Mouse (Mus musculus) gonadal fat pad, adult 2 months (tissue): ENCODE measurements around the gene Ifi27. TPM values are rescaled to one million over a fixed set of nuclear protein-coding genes. Genes with fewer than 3 reads are reported as not detected.
A peak's percentile ranks its signal among the peaks of the same experiment; 100 is the strongest.
"Not testable (repeated sequence)": the region's sequence is repeated elsewhere in the genome, so short reads cannot be mapped to it uniquely, and the experiment has no call there.

Experiments used
- DNase-seq: peaks from one replicate; pipeline ENCODE4 v3.0.0-alpha.2; 2012; ENCODE audit warnings: low read depth
- polyA plus RNA-seq: library from polyadenylated mRNA; depleted of rRNA; stranded (reverse); fragments of >200 nt; gene quantifications from 2 replicates; pipeline ENCODE4 v1.2.3, GENCODE M21; 2012; rRNA removed

The Ifi27 gene
- polyA plus RNA-seq, result 378 and 701 TPM in 2 replicates

DNA sequence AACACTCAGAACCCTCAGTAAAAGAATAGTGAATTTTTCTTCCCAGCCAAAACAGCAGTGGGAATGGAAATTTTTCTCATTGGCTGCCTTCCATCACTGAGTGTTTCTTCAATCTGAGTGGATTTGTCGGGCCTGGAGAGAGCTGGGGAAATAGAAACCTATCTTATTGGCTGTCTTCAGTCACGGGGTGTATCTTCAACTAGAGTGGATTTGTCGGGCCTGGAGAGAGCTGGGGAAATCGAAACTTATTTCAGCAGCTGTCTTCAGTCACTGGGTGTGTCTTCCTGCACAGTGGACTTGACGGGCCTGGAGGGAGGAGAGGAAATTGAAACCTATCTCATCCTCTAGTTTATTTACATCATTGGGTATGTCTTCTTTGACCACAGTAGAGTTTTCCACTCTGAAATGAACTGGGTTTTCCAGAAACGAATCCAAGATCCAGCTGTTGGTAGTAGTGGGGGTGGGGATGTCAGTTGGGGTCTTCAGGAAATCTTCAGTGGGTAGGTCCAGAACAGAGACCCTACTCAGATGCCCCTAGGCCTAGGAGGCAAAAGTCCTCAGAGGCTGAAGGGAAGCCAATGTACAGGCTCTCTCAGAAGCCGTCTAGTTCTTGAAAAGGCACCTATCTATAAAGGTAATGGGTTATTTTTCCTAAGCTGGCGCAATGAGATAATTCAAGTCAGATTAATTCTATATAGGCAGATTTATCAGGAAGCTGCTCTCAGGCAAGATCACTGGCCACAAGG lies at the start of gene Ifi27:
Gene Ifi27 (plus strand): TSS at position 226 of the 746 bp plus-strand sequence.
- DNase-seq, result no peak

DNA sequence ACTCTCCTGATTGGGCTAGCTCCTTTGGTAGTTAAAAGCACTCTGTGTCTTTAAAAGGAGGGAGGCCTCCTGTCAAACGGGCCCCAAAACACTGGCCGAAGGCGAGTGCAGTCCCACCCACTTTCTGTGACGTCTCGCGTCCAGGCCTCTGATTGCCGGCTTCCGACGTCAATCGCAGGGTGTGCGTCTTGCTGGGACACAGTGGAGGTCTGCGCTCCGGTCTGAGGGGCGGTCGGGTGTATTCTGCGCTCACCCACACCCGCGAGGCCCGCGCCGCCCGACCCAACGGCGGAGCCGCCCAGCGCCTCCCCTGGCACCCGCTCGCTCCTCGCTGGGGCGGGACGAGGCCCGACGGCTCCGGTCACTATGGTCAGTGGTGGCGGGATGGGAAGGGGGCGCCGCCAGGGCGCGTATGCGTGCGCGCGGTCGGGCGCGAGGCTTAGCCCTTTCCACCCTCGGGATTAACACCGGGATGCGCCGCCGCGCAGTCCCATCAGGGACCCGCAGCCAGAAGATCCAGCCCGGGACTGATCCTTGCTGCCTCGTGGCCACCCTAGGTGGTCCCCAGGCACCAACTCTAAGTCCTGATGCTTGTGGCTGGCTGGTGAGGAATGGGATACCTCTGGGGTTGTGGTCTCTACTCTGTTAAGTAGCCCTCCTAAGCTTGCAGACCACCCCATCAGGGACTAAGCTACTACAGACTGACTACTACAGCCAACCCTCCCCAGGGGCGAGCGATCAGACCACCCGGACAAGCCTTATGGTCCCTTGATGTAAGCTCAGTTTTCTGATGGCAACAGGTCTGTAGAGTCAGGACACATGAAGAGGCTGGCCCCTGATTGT lies 45.3 kb upstream of the Ifi27 start, which contains the start of gene Otub2:
Gene Otub2 (plus strand): TSS at position 178 of the 843 bp plus-strand sequence.
- DNase-seq, result peak; percentile 69

DNA sequence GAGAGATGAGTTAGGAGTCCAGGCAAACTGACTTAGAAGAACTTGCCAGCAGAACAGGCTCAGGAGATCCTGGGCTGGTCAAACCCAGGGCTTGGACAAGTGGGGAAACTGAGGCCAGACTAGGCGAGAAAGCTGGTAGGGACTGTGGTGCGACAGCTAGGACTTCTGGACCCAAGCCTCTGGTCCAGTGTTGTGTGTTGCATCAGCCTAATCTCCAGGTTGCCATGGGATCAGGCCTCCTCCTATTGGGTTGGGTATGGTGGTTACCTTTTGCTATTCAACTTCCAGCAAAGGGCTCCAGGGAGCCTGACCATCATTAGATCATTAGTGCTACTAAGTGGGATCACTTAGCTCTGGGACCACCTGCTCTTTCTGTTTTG lies 44.7 kb upstream of the Ifi27 start:
- no peak for DNase-seq

DNA sequence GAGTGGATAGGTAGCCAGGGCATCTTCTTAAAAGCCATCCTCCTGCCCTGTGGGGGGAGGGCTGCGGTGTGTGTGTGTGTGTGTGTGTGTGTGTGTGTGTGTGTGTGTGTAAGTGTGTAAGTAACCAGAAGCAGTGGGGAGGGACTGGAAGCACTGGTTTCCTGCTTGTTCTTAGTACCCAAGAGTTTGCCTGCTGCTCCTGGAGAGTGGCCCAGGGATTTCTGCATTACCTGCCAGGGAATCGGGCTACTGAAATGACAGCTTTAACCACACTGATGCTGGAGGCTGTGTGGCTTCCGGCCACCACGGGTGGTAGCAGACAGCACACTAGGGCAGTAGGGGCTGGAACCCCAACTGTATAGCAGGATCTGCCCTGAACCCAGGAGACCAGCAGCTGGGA lies 44.0 kb upstream of the Ifi27 start:
- no peak for DNase-seq

DNA sequence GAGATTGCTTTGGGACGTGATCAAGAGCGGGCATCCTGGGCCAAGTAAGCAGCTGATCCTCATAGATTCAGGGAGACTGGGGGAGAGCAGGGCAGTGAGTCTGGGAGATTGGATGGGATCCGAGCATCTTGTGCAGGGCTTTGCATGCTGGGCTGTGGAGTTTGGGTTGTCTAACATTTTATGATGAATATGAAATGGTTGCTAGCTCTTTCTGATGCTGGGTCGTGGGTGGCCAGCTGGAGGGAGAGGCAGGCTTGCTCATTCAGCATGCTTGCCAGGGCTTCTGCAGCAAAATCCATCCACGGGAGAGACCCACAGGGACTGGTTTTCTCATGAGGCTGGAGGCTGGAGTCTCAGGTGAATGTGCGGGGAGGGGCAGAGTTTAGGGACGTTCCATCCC lies 42.9 kb upstream of the Ifi27 start:
- no peak for DNase-seq

DNA sequence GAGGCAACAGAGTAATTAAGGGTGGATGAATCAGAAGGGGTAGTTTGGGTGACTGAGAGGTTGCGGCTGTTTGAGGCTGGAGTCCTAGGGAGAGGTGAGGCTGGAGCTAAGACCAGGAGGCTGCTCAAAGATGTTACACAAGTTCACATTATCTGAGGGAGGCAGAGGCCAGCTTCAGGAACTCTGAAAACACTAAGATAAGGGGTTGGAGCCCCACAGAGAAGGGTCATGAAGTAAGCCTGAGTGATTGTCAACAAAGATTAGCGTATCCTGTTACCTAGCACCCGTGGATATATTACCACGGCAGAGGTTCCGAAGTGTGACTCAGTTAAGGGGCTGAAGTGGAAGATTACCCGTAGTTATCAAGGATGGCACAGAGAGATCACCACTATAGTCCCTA lies 40.5 kb upstream of the Ifi27 start:
- DNase-seq, result no peak

DNA sequence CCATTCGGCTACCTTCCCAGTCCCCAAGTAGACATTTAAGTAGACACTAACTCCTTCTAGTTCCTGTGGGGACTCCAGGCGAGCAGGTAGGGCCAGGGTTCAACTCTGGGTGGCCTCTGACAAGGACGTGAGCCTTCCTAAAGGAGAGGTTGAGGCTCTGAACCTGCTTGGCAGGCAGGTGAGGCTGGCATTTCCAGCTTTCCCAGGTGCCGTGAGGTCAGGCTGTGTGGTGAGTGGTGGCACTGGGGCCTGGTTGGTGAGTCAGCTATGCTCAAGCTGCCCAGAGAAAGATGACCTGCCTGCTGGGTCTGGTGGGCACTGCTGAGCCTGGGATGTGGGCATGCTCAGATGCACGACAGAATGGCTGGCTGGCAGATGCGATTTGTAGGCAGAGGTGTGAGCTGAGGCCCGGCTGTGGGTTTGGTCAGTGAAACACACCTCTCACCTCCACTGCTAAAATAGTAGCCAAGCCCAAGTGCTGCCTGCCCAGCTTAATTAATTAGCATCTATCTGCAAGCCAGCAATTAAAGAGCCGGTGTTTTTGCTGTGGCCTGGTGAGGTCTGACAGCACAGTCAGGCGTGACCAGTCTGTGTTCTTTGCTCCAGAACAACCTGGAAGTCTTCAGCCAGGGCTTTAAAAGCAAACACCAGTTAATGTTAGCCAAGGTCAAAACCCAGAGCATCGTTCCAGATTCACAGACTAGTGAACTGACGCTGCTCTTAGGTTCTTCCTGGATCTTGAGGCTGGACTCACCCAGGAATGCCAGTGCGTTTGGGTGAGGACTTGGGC lies 38.3 kb upstream of the Ifi27 start:
- no peak for DNase-seq

DNA sequence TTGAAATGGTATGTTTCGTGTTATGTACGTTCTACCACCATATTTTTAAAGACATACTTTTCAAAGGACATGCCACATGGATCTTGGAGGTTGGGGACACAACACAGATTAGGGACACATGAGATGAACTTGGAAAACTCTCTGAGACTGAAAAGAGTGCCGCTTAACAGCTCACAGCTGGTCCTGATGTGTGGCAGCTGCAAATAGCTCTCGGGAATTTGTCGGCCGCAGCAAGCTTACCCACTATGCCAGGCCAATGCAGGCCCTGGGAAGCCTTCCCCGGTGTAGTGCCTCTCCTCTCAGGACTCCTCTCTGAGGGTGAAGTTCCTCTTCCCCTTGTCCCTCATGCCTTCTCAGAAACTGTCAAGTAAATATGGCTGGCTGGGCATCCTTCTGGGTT lies 37.3 kb upstream of the Ifi27 start:
- no peak for DNase-seq

DNA sequence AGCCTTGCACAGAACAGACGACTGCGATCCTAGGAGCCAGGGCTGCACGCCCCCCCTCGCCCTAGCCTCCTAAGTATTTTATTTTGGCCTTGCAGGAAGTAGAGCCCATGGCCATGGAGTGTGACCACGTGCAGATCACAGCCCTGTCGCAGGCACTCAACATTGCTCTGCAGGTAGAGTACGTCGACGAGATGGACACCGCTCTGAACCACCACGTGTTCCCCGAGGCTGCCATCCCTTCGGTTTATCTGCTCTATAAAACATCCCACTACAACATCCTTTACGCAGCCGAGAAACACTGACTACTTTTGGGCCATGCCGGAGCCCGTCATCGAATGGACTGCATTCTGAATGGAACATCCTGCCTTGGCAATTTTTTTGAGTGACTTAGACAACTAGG lies 29.9 kb upstream of the Ifi27 start:
- no peak for DNase-seq

DNA sequence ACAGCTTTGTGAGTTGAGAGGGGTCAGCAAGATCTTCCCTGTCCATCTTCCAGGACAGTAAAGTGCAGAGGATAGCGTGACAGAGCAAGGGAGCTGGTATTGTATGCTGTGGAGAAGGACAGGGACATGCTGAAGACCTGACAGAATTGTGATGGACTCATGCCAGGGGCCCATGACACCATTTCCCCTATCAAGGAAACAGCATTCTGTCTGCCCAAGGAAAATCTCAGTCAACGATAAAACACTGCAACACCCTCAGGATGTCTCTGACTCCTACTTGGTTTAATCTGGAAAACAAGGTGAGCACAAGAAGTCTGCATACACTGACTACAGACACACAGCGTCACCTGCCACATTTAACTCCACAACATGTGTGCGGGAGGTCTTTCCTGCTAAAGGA lies 26.3 kb upstream of the Ifi27 start, which contains the start of gene 9330161L09Rik:
Gene 9330161L09Rik (minus strand): TSS at position 101 of the 400 bp plus-strand sequence.
- no peak for DNase-seq

DNA sequence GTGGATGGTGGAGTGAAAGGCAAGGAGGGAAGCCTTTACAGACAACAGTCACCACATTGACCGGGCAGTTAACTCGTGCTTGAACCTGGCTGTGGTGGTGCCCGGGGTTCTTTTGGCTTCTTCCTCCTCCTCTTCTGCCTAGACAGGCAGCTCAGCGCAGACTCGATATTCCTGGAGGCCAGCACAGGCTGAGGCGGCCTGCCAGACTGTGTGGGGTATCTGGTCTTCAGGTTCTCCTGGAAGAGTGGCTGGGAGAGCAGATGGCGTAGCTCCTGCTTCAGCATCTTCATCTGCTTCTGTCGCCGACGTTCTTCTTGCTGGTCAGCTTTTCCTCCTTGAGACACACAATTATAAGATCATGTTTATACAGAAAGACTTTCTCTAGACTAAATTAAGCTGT lies 25.9 kb upstream of the Ifi27 start:
- no peak for DNase-seq

DNA sequence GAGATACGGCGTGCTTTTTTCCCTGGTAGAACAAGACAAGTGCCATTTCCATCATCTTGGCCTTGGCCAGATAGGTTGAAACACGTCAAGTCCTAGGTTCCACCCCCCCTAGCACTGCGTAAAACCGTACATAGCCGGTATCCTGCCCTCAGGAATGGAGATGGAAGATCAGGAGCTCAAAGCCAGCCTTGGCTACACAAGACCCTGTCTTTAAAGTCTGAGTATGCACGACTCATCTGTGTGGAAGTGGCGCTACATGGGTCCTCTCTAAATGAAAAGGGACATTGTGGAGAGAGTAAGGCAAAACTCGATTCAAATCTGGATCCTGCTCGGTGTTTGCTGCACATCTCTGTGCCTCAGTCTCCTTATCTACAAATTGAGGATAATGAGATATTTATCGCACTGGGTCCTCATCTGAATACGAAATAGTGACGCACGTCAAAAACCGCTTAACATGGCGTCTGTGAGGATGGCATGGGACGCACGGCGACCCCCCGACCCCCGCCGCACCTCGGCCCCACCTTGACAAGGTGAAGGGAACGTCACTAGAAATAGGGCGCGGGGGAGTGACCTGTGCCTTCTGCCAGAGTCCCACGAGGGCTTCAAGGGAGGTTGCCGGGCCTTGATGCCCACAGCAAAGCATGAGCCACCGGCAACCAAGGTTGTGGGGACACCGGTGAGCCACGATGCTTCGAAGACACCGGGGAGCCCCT lies 8.8 kb upstream of the Ifi27 start:
- DNase-seq, result no peak

DNA sequence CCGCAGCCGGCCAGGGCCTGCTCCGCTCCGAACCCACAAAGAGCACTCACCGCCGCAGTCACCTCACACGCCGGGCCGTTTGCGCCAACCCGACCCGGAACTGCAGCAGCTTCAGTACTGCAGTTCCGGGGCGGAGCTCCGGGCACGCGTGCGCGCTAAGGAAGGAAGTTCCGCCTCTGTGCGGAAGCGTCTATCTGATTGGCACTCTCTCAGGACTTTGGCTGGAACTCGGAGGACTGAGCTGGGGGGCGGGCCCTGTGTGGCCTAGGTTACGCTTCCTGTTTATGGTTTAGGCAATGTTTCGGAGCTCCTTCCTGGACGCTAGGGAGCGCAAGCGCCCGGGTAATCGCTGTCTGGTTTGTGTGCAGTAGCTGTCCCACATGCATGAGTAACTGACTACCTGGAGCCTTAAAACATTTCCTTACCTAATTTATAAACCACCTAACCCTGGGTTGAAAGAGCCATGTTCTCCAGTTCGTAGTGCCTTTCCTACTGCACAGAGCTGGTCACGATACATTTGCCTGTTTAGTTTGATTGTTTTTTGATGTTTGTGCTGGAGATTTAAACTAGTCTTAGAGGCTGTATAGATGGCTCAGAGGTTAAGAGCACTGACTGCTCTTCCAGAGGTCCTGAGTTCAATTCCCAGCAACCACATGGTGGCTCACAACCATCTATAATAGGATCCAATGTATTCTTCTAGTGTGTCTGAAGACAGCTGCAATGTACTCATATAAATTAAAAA lies 8.1 kb upstream of the Ifi27 start, which contains the start of gene Ddx24:
Gene Ddx24 (minus strand): TSS at position 102 of the 742 bp plus-strand sequence.
- peak; percentile 75 for DNase-seq

DNA sequence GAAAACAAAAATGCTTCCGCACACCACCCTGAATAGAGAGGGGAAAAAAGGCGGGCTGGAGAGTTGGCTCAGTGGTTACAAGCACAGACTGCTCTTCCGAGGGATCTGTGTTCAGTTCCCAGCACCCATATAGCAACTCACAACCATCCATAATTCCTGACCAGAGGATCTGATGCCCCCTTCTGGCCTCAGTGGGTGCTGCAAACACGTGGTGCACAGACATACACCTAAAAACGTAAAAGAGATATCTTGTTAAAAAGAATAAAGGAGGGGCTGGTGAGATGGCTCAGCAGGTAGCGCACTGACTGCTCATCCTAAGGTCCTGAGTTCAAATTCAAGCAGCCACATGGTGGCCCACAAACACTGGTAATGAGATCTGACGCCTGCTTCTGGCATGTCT lies 7.3 kb upstream of the Ifi27 start:
- no peak for DNase-seq

DNA sequence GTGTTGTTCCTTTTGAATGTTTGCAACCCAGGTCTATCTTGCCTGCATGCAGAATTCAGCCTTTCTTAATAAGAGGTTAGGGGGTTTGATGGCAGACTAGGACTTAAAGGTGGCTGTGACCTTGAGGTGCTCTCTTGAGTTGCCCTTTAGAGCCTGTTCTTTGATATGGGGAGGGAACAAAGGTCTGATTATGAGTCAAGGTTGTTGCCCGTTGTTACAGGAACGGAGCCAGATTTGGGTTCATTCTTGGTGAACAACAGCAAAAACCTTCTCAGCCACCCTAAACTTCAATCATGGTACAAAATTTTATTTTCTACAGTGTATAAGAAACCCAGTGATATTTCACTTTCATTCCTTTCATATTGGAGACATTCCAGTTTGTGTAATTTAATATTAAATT lies 581 bp upstream of the Ifi27 start:
- DNase-seq, result no peak

DNA sequence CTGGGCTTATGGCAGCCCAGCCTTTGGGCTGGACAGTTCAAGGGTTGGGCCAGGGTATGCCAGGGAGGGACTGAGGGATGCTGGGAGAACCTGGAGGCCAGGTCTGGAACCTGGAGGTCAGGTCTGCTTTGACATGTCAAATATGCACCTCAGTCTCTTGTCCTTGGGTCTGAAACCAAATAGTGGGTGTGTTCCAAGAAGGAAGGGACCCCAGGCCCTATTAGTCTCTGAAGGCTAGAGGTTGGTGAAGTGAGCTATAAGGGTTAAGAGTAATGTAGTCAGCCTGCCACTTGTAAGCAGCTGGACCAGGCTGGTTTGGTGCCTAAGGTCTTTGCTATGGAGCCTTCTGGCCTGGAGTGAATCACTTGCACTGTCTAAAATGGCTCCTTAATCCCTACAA lies 850 bp downstream of the Ifi27 start:
- DNase-seq, result no peak

DNA sequence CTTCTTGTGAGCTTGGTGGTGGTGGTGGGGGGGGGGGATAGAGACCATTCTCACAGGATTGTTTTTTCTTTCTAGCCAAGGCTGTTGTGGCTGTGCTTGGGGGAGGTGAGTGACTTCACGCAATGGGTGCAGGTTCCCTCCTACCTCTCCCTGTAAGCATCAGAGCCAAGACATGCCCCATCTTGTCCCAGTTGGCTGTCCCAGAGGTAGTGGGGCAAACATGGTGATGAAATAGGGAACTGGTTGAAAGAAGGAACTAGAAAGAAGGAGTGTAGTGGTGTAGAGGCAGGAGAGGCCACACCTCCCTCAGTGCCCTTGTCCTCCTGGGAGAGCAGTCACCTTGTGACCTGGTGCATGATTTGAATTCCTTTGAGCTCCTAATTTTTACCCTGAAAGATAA lies 3.6 kb downstream of the Ifi27 start:
- DNase-seq, result peak; percentile 86

DNA sequence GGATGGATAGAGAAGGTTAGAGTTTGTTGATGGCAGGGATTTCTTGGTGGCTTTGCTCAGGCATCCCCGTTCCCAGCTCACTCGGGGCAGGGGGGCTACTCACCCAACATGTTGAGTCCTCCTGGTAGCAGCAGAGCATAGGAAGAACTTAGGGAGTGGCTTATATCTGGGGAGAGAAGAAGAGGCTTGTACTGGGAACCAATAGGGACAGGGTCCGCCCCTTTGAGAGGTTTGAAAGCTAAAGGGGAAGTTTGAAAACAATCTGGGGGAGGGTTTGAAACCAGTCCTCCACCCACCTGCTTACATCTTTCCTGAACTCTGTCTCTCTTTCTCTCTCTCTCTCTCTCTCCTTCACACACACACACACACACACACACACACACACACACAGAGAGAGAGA lies 9.5 kb downstream of the Ifi27 start, which contains the start of gene Ifi27l2a:
Gene Ifi27l2a (minus strand): TSS at position 157 of the 400 bp plus-strand sequence.
- no peak for DNase-seq

DNA sequence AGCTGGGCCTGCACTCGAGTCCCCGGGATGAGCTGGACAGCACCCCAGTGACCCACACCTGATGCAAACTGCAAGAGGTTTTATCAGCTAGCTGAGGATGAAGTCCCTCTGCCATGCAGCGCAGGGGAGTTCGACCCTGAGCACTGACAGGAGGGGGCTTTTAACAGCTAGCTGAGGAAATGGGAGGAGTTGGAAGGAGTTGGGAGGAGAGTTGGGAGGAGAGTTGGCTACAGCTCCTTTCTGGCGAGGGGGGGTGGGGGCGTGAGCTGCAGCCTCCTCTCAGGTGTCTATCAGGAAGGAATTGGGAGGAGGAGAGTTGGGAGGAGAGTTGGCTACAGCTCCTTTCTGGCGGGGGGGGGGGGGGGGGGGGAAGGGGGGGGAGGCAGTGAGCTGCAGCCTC lies 10.2 kb downstream of the Ifi27 start:
- not testable (repeated sequence) for DNase-seq

DNA sequence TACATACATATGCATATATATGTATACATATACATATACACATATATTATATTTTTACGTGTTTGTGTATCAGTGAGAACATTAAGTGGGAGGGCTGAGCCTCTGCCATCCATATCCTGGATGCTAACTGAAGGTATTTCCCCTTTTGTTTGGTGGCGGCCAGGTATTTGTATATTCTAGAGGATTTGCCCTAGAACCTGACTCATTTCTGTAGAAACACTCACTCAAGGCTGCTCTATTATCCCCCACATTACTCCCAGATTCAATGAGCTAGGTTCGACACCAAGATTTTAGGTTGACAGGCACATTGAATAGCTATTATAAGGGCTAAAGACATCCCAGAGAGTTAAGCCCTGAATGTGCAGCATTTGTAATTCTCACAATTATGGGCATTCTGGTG lies 11.0 kb downstream of the Ifi27 start:
- no peak for DNase-seq

DNA sequence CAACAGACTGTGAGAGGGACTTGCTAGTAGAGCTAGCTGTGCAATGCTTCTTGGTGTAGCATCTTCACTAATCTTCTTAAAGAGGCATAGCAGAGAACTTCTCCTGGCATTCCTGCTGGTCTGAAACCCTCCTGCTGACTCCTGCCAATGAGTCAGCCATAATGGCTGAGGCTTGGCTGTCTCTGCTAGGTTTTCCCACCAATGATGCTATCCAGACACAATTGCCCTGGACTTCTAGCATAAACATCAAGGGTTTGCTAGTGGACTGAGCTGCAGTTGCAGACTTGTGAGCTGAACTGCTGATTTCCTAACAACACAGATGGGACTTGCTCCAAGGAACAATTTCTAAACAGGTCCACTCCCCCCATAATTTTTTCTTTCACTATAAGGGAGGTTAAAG lies 19.4 kb downstream of the Ifi27 start:
- DNase-seq, result no peak
